ENCODE assay signal across 13 mouse cellular contexts in the genomic region with DNA sequence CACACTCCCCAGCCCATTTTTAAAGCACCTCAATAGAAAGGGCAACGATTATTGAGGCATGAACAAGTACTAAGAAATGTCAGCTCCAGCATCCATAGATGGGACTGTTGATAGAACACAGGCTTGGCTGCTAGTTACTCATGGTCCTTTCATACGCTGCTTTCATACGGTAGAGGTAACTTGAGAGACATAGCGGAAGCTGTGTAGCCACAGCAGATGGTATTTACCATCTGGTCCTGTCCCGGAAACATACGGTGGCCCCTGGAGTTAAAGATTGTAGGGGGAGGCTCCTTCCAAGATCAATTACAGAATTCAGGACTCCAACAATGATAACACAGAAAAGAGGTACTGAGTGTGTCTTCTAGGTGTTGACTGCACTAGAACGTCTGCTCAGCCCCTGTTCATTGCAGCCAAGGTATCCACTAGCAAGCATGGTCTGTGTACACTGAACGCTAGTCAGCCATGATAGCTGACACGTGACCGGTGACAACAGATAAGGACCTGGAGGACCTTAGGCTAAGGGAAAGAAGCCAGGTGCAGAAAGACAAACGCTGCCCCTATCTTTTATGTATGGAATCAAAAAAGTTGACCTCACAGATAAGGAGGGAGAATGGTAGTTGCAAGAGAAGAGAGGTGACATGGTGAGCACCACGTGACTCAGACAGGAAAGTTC. TPM values are rescaled to one million over a fixed set of nuclear protein-coding genes. Genes with fewer than 3 reads are reported as not detected.
A peak's percentile ranks its signal among the peaks of the same experiment; 100 is the strongest.
DNase-seq lines count a peak whose midpoint lies in the region; ATAC-seq and TF ChIP-seq lines count a peak whose summit lies in the region.
"Had no signal": no experiment of that assay in that cellular context is flagged by ENCODE, and none has a peak within 500 bp of the region (broad histone marks: within the 10 kb centered on the region; RNA-seq: fewer than 3 reads in every experiment).

No protein-coding gene starts in this region.

- ATAC-seq in midbrain, embryonic 11.5 days (ENCODE audit: low FRiP score), result no peak
- ATAC-seq in stomach, embryonic 16.5 days (ENCODE audit: insufficient read depth, low FRiP score), result peak; percentile 48; the same call in 1 of the 2 replicates
- ATAC-seq in cerebellum, adult (ENCODE audit: insufficient number of reproducible peaks, low FRiP score, low TSS enrichment), result no peak
- ATAC-seq: liver, postnatal 0 days had no signal

- no peak overlapping the region for H3K4me2 ChIP-seq in midbrain, embryonic 11.5 days
- no peak overlapping the region for H3K4me2 ChIP-seq in stomach, embryonic 16.5 days (ENCODE audit: low read depth, low read length)
- H3K4me2 ChIP-seq: heart, embryonic 12.5 days had no signal

- H3K36me3 ChIP-seq in hindbrain, embryonic 10.5 days, result peaks cover 50% of the 10 kb centered on the region
- no peaks in the 10 kb centered on the region; the same call in 1 of the 2 replicates for H3K36me3 ChIP-seq in midbrain, embryonic 11.5 days (ENCODE audit: control insufficient read depth, insufficient read depth, low read length)
- H3K36me3 ChIP-seq in stomach, embryonic 16.5 days (ENCODE audit: control insufficient read depth, insufficient read depth, low read length), result no peaks in the 10 kb centered on the region
- H3K36me3 ChIP-seq: heart, embryonic 12.5 days had no signal

- H3K27me3 ChIP-seq in hindbrain, embryonic 10.5 days (ENCODE audit: insufficient read depth, poor library complexity, severe bottlenecking), result no peaks in the 10 kb centered on the region
- H3K27me3 ChIP-seq in midbrain, embryonic 11.5 days (ENCODE audit: control insufficient read depth, insufficient read depth, low read length), result no peaks in the 10 kb centered on the region
- no peaks in the 10 kb centered on the region for H3K27me3 ChIP-seq in stomach, embryonic 16.5 days (ENCODE audit: control insufficient read depth, insufficient read depth, low read length)
- H3K27me3 ChIP-seq: heart, embryonic 12.5 days had no signal

- no peak overlapping the region for H3K9ac ChIP-seq in midbrain, embryonic 11.5 days (ENCODE audit: low read length)
- no peak overlapping the region for H3K9ac ChIP-seq in stomach, embryonic 16.5 days (ENCODE audit: low read length)
- H3K9ac ChIP-seq: heart, embryonic 12.5 days; liver, postnatal 0 days had no signal

- H3K4me3 ChIP-seq in layer of hippocampus, adult 2 months, result no peak overlapping the region
- no peak overlapping the region for H3K4me3 ChIP-seq in hindbrain, embryonic 10.5 days
- no peak overlapping the region for H3K4me3 ChIP-seq in midbrain, embryonic 11.5 days (ENCODE audit: low read depth, low read length)
- no peak overlapping the region for H3K4me3 ChIP-seq in stomach, embryonic 16.5 days (replicated peaks; ENCODE audit: low read length)
- H3K4me3 ChIP-seq: heart, embryonic 12.5 days had no signal

- WGBS in hindbrain, embryonic 10.5 days, result 80% methylated on average over 12 of the region's 12 CpGs
- WGBS in midbrain, embryonic 11.5 days, result 77% methylated on average over 12 of the region's 12 CpGs
- 69% methylated on average over 12 of the region's 12 CpGs for WGBS in stomach, embryonic 16.5 days

- TF ChIP-seq CTCF in layer of hippocampus, adult 2 months (conservative IDR thresholded peaks at IDR 0.05), result no peak

- H3K4me1 ChIP-seq in hindbrain, embryonic 10.5 days (replicated peaks), result peaks cover 44% of the 10 kb centered on the region
- H3K4me1 ChIP-seq in midbrain, embryonic 11.5 days (ENCODE audit: control insufficient read depth, insufficient read depth, low read length), result peaks cover 25% of the 10 kb centered on the region
- no peaks in the 10 kb centered on the region for H3K4me1 ChIP-seq in stomach, embryonic 16.5 days (ENCODE audit: control insufficient read depth, insufficient read depth, low read length)

- peak overlapping the region; percentile 94 for H3K27ac ChIP-seq in layer of hippocampus, adult 2 months
- peak overlapping the region; percentile 89 for H3K27ac ChIP-seq in hindbrain, embryonic 10.5 days
- H3K27ac ChIP-seq in midbrain, embryonic 11.5 days (ENCODE audit: low read depth, low read length), result peak overlapping the region; percentile 85
- H3K27ac ChIP-seq in stomach, embryonic 16.5 days (ENCODE audit: low read length), result no peak overlapping the region

- DNase-seq in layer of hippocampus, adult 2 months (ENCODE audit: low spot score in 2 of 2), result peak in 1 of 2 experiments; percentile 44
- DNase-seq in layer of hippocampus, postnatal 36 days, result no peak
- no peak for DNase-seq in hindbrain, embryonic 10.5 days (ENCODE audit: low spot score)
- no peak for DNase-seq in midbrain, embryonic 11.5 days (ENCODE audit: low spot score, missing footprints)
- DNase-seq in cerebellum, adult 18-20 months, result no peak
- DNase-seq in left cerebral cortex, adult 8-10 months (ENCODE audit: low spot score in 2 of 2), result no peak
- DNase-seq: cerebellum, postnatal 25 days; liver, postnatal 0 days had no signal

- peaks cover 6% of the 10 kb centered on the region; the same call in 1 of the 2 replicates for H3K9me3 ChIP-seq in hindbrain, embryonic 10.5 days
- no peaks in the 10 kb centered on the region for H3K9me3 ChIP-seq in midbrain, embryonic 11.5 days (ENCODE audit: control insufficient read depth, low read length)
- H3K9me3 ChIP-seq in stomach, embryonic 16.5 days (replicated peaks; ENCODE audit: control insufficient read depth, low read length), result no peaks in the 10 kb centered on the region

RNA-seq across cellular contexts. Expression of a gene that starts 23.2 kb away (rescaled TPM):
- total RNA-seq in layer of hippocampus, adult 2 months (2021), result 10 to 100 TPM; 45.6 to 53.6 TPM
- 10 to 100 TPM; 48.9 to 49.9 TPM for total RNA-seq in layer of hippocampus, postnatal 36 days (2021)
- polyA plus RNA-seq in hindbrain, embryonic 10.5 days (2016; fragmentation: Nextera tagmentation; extraction: Ambion mirVana), result 76.4 and 105 TPM in 2 replicates
- 116 and 122 TPM in 2 replicates for polyA plus RNA-seq in midbrain, embryonic 11.5 days (2014; fragmentation: Nextera tagmentation; extraction: Ambion mirVana)
- 90.1 and 92.1 TPM in 2 replicates for polyA plus RNA-seq in stomach, embryonic 16.5 days (2015; fragmentation: Nextera tagmentation; extraction: Ambion mirVana)
- total RNA-seq in left cerebral cortex, adult 8-10 months (2022), result 10 to 100 TPM; 41.5 to 51.4 (median 50.0) TPM

RNA-seq across cellular contexts. Expression of a gene that starts 58.8 kb away (rescaled TPM):
- 10 to 100 TPM; 42.9 to 48.9 TPM for total RNA-seq in layer of hippocampus, adult 2 months (2021)
- 10 to 100 TPM; 42.2 to 46.1 TPM for total RNA-seq in layer of hippocampus, postnatal 36 days (2021)
- polyA plus RNA-seq in hindbrain, embryonic 10.5 days (2016; fragmentation: Nextera tagmentation; extraction: Ambion mirVana), result 1.1 and 3.3 TPM in 2 replicates
- polyA plus RNA-seq in midbrain, embryonic 11.5 days (2014; fragmentation: Nextera tagmentation; extraction: Ambion mirVana), result 2.6 and 3.8 TPM in 2 replicates
- 0.15 TPM in 1 of 2 replicates, not detected in the other for polyA plus RNA-seq in stomach, embryonic 16.5 days (2015; fragmentation: Nextera tagmentation; extraction: Ambion mirVana)
- 10 to 100 TPM; 38.5 to 41.3 (median 41.0) TPM for total RNA-seq in left cerebral cortex, adult 8-10 months (2022)
- total RNA-seq: gastrocnemius, adult 8-10 months; megakaryocyte, adult 5-6 weeks had no signal
- polyA plus RNA-seq: heart, embryonic 12.5 days; liver, postnatal 0 days had no signal
